Mouse (Mus musculus): Measurements from ENCODE around the gene Rrp12.

Rrp12 gene

DNA sequence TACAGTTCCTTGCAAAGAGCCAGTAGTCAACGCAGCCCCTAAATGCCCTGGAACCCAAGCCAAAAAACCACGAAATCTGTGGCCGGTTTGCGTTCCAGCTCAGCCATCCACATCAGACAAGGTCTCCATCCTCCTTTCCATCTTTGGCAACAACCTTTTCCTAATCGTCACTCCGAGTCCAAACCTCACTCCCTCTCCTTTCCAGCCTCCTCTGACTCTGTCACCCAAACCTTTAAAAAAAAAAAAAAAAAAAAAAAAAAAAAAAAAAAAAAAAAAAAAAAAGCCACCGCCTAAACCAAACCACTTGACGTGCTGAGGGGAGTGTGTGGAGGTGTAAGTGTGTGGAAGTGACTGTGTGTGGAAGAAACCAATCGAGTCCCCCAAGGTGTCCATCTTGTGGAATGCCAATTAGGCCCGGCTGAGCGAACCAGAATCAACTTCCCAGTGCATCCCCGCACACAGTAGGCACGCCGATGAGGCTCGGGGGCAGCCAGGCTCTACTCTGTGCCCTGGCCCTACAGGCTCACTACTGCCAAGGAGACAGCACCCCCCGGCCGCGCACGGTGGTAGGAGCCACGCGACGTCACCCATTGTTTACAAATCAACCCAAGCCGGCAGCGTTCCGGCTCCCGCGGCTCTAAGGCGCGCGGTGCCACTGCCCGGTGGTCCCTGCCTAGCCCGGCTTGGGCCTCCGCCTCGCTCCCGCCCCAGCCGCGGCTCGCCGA, 66.4 kb downstream of the Rrp12 start, which contains the start of gene Frat1:
Frat1 (plus strand) TSS at position 590 of the 725 bp plus-strand sequence.
- peak; percentile 86 to 90 for DNase-seq (ENCODE audit: low spot score in 2 of 2)

GRCm38 (mm10) chr19:41828941-41829340, 67.0 kb downstream of the Rrp12 start:
- no peak for DNase-seq (ENCODE audit: low spot score in 2 of 2)

GRCm38 (mm10) chr19:41826529-41826928, 69.4 kb downstream of the Rrp12 start:
- DNase-seq (ENCODE audit: low spot score in 2 of 2) = no peak

DNA sequence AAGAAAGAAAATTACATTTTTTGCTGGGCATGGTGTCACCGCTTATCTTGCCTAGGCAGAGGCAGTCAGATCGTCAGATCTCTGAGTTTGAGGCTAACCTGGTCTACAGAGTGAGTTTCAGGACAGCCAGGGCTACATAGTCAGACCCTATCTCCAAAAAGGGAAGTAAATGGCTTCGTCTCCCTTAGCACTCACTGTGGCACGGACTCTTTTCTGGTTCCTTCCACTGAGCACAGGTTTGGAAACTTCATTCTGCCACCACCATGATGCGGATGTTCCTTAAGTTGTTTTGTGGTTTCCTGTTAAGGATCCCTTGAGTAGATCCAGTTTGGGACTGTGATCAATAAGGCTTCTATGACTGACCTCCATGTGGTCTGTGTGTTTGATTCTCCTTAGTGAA, 71.0 kb downstream of the Rrp12 start:
- DNase-seq (ENCODE audit: low spot score in 2 of 2) = no peak

DNA sequence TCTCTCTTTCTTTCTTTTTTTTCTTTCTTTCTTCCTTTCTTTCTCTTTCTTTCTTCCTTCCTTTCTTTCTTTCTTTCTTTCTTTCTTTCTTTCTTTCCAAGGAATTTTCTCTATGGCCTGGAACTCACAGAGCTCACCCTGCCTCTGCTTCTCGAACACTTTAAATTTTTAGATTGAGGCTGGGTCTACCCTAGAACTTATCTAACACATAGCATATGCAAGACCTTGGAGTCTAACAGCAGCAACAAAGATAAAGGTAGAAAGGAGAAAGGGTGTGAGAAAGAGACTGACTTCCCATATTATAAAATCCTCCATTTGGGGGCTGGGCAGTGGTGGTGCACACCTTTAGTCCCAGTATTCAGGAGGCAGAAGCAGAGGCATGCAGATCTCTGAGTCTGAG, 73.4 kb downstream of the Rrp12 start:
- DNase-seq (ENCODE audit: low spot score in 2 of 2) = no peak

DNA sequence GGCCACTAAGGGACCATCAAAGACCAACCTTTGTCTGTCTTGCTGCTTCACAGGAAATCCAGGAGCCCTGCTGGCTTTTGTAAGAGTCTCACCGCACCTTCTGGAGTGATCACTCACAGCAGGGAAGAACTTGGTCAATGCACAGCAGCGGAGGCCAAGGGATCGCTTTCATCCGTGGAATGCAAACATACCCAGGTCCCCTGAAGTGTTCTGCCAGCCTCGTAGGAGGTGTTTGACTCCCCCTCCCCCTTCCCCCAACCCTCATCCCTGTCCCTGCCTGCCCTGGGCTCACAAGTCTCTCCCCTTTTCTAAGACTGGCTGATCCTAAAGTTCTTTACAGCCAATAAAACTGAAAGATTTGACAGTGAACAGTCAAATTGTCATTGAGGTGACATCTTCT, 74.5 kb downstream of the Rrp12 start:
- DNase-seq (ENCODE audit: low spot score in 2 of 2) = no peak

DNA sequence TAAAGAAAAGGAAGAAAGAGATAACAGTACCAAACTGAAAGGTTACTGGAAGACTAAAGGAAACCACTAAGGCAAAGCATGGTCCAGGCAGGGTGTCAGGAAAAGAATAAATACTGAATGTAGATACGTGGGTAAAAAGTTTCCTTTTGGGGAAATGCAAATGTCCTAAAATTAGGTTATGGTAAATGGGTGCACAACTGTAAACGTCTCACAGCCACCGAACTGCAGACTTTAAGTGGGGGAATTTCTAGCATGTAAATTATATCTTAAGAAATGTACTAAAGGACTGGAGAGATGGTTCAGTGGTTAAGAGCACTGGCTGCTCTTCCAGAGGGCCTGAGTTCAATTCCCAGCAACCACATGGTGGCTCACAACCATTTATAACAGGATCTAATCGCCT, 77.2 kb downstream of the Rrp12 start:
- DNase-seq (ENCODE audit: low spot score in 2 of 2) = no peak

DNA sequence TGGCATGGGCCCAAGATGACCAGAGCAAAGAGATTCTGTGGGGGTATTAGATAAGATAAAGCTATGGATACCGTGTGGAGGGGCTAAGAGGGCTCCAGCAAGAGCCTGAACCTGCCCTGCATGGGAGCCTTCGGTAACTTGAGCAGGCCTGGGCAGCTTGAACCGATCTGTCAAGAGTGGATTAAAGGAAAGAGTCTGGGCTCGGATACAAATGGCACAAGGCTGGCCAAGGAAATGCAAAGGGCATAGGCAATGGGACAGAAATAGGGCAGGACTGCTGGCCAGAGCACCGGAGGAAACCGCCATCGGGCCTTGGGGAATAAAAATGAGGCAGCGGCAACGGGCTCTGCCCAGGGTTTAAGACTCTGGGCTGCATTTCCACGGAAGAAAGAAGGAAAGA, 78.6 kb downstream of the Rrp12 start:
- no peak for DNase-seq (ENCODE audit: low spot score in 2 of 2)

- no peak for DNase-seq (ENCODE audit: low spot score in 2 of 2)
Measured at GRCm38 (mm10) chr19:41816915-41817314, 79.1 kb downstream of the Rrp12 start.

DNA sequence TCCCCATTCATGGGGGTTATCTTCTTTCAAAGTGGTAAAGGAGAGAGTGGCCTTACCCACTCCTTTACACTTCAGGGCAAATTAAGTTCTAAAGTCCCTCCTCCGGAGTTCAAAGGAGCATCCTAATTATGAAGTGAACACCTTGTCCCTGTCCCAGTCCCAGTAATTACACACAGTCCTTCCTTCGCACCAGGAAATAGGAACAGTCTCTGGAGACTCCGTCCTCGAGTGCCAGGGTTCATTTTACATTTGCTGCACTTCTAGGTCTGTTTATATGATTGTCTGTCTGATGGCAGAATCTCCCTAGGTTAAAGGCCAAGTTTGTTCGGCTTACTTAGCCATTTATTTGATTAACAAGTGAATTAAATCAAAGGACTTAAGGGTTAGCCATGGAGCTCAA, 79.6 kb downstream of the Rrp12 start:
- DNase-seq (ENCODE audit: low spot score in 2 of 2) = no peak

DNA sequence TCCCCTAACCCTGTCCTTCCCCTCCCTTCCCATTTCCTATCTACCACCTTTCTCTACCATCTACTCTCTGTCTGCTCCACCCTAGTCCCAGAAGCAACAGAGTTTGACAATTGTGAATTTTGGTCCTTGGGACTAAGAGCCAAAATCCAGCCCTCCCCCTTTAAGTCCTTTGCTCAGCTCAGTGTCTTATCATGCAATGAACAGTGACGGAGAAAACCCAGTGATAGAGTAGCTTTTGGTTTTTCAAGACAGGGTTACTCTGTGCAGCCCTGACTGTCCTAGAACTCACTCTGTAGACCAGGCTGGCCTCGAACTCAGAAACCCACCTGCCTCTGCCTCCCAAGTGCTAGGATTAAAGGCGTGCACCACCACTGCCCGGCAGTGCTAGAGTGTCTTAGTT, 82.6 kb downstream of the Rrp12 start:
- DNase-seq (ENCODE audit: low spot score in 2 of 2) = no peak

Data from frontal cortex, postnatal 14 days (tissue).